Mouse (Mus musculus): ENCODE data around the gene 2410002F23Rik. TPM values are rescaled to one million over a fixed set of nuclear protein-coding genes. Genes with fewer than 3 reads are reported as not detected.
"Not testable (repeated sequence)": the region's sequence is repeated elsewhere in the genome, so short reads cannot be mapped to it uniquely, and the experiment has no call there.

The 2410002F23Rik gene
- 113 and 123 TPM in 2 replicates for polyA plus RNA-seq (2015; fragmentation: Nextera tagmentation; extraction: Ambion mirVana)

- ATAC-seq (ENCODE audit: low read depth) = peak; percentile 91
- under 1% methylated on average over 62 of the region's 62 CpGs for WGBS
Measured at GRCm38 (mm10) chr7:44246055-44246983, at the start of gene 2410002F23Rik, which contains the start of gene 1700028J19Rik. TSS of gene 2410002F23Rik (plus strand) at chr7:44246722. TSS of gene 1700028J19Rik (minus strand) at chr7:44246695.

DNA sequence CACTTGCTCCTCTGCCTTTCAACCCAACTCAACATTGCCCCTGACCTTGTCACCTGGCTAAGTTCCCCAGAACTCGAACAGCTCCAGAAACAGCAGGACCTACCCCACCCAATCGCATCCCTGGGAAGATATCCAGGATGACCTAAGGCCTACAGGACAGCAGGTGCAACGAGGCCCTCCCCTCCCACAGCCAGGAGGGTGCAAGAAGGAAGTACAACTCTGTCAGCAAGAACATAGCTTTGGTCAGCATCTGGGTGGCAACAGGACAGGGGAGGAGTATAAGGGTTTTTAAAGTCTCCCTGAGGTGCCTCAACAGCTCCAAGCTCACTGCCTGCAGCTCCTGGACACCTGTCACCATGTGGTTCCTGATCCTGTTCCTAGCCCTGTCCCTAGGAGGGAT, 48.6 kb upstream of the 2410002F23Rik start, which contains the start of gene Klk1b3:
Gene Klk1b3, plus strand, starts transcription at position 301 of the 400 bp plus-strand sequence.
- no peaks in the 10 kb centered on the region for H3K36me3 ChIP-seq (ENCODE audit: control insufficient read depth, insufficient read depth, low read length)
- WGBS = 52% methylated on average over 3 of the region's 3 CpGs
- ATAC-seq (ENCODE audit: low read depth) = no peak

More at GRCm38 (mm10) chr7:44246055-44246983, at the start of gene 2410002F23Rik, which contains the start of gene 1700028J19Rik:
- Histone ChIP-seq H3K9ac (ENCODE audit: low read length) (peak within 1 kb of the TSS; percentile 95), H3K4me3 (ENCODE audit: low read length) (peak within 1 kb of the TSS; percentile 84), H3K4me2 (ENCODE audit: low read depth, low read length) (peak within 1 kb of the TSS; percentile 54), H3K27me3 (ENCODE audit: control insufficient read depth, insufficient read depth, low read depth, low read length) (no peaks in the 10 kb centered on the region), H3K27ac (ENCODE audit: low read length) (peak within 1 kb of the TSS; percentile 94), H3K9me3 (ENCODE audit: control insufficient read depth, low read length) (no peaks in the 10 kb centered on the region), H3K36me3 (ENCODE audit: control insufficient read depth, insufficient read depth, low read length) (peaks cover 16% of the 10 kb centered on the region), H3K4me1 (replicated peaks; ENCODE audit: control insufficient read depth, insufficient read depth, low read length) (peaks cover 10% of the 10 kb centered on the region)

DNA sequence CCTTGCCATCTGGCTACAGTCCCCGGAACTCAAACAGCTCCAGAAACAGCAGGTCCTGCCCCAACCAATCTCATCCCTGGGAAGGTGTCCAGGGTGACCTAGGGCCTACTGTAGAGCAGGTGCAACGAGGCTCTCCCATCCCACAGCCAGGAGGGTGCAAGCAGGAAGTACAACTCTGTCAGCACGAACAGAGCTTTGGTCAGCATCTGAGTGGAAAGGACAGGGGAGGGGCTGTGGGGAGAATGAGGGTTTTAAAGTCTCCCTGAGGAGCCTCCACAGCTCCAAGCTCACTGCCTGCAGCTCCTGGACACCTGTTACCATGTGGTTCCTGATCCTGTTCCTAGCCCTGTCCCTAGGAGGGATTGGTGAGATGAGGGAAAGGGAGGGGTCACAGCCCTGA, 39.4 kb upstream of the 2410002F23Rik start, which contains the start of gene Klk1b4:
Gene Klk1b4, plus strand, starts transcription at position 301 of the 400 bp plus-strand sequence.
- H3K9me3 ChIP-seq (ENCODE audit: control insufficient read depth, low read length); H3K4me3 ChIP-seq (ENCODE audit: low read length); ATAC-seq (ENCODE audit: low read depth); H3K9ac ChIP-seq (ENCODE audit: low read length); H3K36me3 ChIP-seq (ENCODE audit: control insufficient read depth, insufficient read depth, low read length); H3K27ac ChIP-seq (ENCODE audit: low read length); H3K27me3 ChIP-seq (ENCODE audit: control insufficient read depth, insufficient read depth, low read depth, low read length); H3K4me2 ChIP-seq (ENCODE audit: low read depth, low read length); H3K4me1 ChIP-seq (replicated peaks; ENCODE audit: control insufficient read depth, insufficient read depth, low read length): not testable (repeated sequence)
- 25% methylated on average over 3 of the region's 3 CpGs for WGBS

More for the DNA sequence above, 48.6 kb upstream of the 2410002F23Rik start, which contains the start of gene Klk1b3:
- no peak within 1 kb of the TSS for H3K4me3 ChIP-seq (ENCODE audit: low read length)
- H3K27me3 ChIP-seq (ENCODE audit: control insufficient read depth, insufficient read depth, low read depth, low read length) = no peaks in the 10 kb centered on the region
- no peak within 1 kb of the TSS for H3K27ac ChIP-seq (ENCODE audit: low read length)
- no peaks in the 10 kb centered on the region for H3K4me1 ChIP-seq (replicated peaks; ENCODE audit: control insufficient read depth, insufficient read depth, low read length)
- no peak within 1 kb of the TSS for H3K4me2 ChIP-seq (ENCODE audit: low read depth, low read length)
- no peaks in the 10 kb centered on the region for H3K9me3 ChIP-seq (ENCODE audit: control insufficient read depth, low read length)
- H3K9ac ChIP-seq (ENCODE audit: low read length) = no peak within 1 kb of the TSS

DNA sequence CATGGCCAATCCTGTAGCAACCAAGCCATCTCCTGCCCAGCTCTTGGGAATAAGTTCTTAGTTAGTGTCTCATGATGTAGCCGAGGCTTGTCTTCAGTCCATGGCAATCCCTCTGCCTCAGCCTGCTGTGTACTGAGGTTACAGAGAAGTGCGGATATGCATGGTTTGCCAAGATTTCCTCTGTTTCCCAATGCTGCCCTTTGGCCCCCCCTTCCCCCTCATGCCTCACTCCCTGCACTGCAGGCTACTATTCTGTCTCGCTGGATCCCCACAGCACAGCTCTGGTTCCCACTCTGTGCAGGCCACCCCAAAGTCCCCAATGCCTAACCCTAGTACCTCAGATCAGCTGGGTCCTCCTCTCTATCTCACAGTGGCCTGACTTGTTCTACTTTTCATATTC, 38.2 kb upstream of the 2410002F23Rik start:
- H3K4me3 ChIP-seq (ENCODE audit: low read length) = no peak overlapping the region
- H3K27ac ChIP-seq (ENCODE audit: low read length) = no peak overlapping the region
- no peak overlapping the region for H3K9ac ChIP-seq (ENCODE audit: low read length)
- 73% methylated on average over 3 of the region's 3 CpGs for WGBS
- no peaks in the 10 kb centered on the region for H3K27me3 ChIP-seq (ENCODE audit: control insufficient read depth, insufficient read depth, low read depth, low read length)
- H3K36me3 ChIP-seq (ENCODE audit: control insufficient read depth, insufficient read depth, low read length) = no peaks in the 10 kb centered on the region
- no peak overlapping the region for H3K4me2 ChIP-seq (ENCODE audit: low read depth, low read length)
- no peaks in the 10 kb centered on the region for H3K9me3 ChIP-seq (ENCODE audit: control insufficient read depth, low read length)
- ATAC-seq (ENCODE audit: low read depth) = no peak
- H3K4me1 ChIP-seq (replicated peaks; ENCODE audit: control insufficient read depth, insufficient read depth, low read length) = no peaks in the 10 kb centered on the region

DNA sequence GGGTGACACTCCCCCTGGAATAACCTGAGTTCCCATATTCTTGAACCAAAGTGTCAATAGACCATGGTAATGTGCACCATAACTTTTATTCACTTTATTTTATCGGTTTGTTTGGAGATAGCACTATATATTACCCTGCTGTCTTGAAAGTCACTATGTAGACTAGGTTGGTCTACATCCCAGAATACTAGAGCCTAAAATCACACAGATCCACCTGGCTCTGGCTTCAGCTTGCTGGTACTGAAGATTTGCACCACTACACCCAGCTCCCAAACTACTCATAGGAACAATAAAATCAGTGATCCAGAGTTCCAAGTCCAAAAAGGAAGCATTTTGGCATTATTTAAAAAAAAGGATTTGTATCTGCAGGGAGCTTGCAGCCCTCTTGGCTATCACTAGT, 30.9 kb upstream of the 2410002F23Rik start, which contains the start of gene Klk1b5:
Gene Klk1b5, plus strand, starts transcription at position 301 of the 400 bp plus-strand sequence.
- WGBS = 76% methylated on average over 1 of the region's 1 CpGs
- H3K27ac ChIP-seq (ENCODE audit: low read length) = no peak within 1 kb of the TSS
- no peak for ATAC-seq (ENCODE audit: low read depth)
- H3K4me3 ChIP-seq (ENCODE audit: low read length) = no peak within 1 kb of the TSS
- no peak within 1 kb of the TSS for H3K9ac ChIP-seq (ENCODE audit: low read length)
- no peak within 1 kb of the TSS for H3K4me2 ChIP-seq (ENCODE audit: low read depth, low read length)
- H3K4me1 ChIP-seq (replicated peaks; ENCODE audit: control insufficient read depth, insufficient read depth, low read length) = no peaks in the 10 kb centered on the region
- no peaks in the 10 kb centered on the region for H3K27me3 ChIP-seq (ENCODE audit: control insufficient read depth, insufficient read depth, low read depth, low read length)
- no peaks in the 10 kb centered on the region for H3K36me3 ChIP-seq (ENCODE audit: control insufficient read depth, insufficient read depth, low read length)
- no peaks in the 10 kb centered on the region for H3K9me3 ChIP-seq (ENCODE audit: control insufficient read depth, low read length)

DNA sequence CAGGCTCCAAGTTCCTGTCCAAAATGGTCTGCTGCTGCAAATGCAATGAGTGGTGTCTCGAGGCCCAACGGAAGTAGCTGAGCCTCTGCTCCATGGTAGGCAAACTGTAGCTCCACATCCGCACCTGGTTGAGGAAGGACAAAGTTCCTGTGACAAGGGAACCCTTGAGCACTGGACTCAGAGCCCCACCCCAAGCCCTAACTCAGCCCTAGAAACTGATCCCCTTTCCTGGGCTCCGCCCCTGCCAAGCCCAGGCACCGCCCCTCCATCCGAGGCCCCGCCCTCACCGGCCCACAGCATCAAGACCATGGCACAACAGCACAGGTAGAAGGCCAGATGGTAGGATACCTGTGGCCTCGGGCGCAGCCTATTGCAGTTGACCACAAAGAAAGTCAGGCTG, 24.9 kb upstream of the 2410002F23Rik start:
- H3K27ac ChIP-seq (ENCODE audit: low read length); H3K4me1 ChIP-seq (replicated peaks; ENCODE audit: control insufficient read depth, insufficient read depth, low read length); H3K4me2 ChIP-seq (ENCODE audit: low read depth, low read length); H3K36me3 ChIP-seq (ENCODE audit: control insufficient read depth, insufficient read depth, low read length); ATAC-seq (ENCODE audit: low read depth); H3K9me3 ChIP-seq (ENCODE audit: control insufficient read depth, low read length); H3K27me3 ChIP-seq (ENCODE audit: control insufficient read depth, insufficient read depth, low read depth, low read length); H3K9ac ChIP-seq (ENCODE audit: low read length); H3K4me3 ChIP-seq (ENCODE audit: low read length): not testable (repeated sequence)
- WGBS = 48% methylated on average over 8 of the region's 10 CpGs

DNA sequence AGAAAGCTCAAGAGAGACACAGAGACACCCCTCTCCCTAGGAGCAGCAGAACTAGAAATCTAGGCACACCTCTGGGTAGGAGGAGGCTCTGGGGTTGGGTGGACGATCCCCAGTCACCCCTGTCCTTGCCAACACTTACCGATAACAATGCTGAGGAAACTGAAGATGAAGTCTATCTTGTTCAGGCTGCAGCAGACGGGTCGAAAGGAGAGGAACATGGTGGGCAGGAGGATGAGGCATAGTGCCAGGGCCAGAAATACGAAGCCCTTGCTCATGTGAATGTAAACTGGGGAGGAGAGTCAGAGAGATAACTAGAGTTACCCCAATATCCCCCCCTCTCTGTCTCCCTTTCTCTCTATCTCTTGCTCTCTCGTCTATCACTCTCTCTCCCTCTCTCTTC, 24.2 kb upstream of the 2410002F23Rik start:
- not testable (repeated sequence) for H3K4me2 ChIP-seq (ENCODE audit: low read depth, low read length); H3K4me3 ChIP-seq (ENCODE audit: low read length); H3K9me3 ChIP-seq (ENCODE audit: control insufficient read depth, low read length); H3K27me3 ChIP-seq (ENCODE audit: control insufficient read depth, insufficient read depth, low read depth, low read length); ATAC-seq (ENCODE audit: low read depth); H3K4me1 ChIP-seq (replicated peaks; ENCODE audit: control insufficient read depth, insufficient read depth, low read length); H3K27ac ChIP-seq (ENCODE audit: low read length); H3K36me3 ChIP-seq (ENCODE audit: control insufficient read depth, insufficient read depth, low read length); H3K9ac ChIP-seq (ENCODE audit: low read length)
- WGBS = 73% methylated on average over 6 of the region's 6 CpGs

DNA sequence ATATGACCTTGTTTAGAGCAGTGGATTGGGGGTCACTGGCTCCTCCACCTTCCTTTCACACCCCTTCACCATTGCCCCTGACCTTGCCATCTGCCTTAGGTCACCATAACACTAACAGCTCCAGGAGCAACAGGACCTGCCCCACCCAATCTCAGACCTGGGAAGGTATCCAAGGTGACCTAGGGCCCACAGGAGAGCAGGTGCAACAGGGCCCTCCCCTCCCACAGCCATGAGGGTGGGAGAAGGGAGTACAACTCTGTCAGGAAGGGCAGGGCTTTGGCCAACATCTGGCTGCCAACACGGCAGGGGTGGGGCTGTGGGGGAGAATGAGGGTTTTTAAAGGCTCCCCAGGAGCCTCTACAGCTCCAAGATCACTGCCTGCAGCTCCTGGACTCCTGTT, 21.4 kb upstream of the 2410002F23Rik start, which contains the start of gene Klk1:
Gene Klk1, plus strand, starts transcription at position 285 of the 400 bp plus-strand sequence.
- Histone ChIP-seq H3K4me3 (ENCODE audit: low read length) (no peak within 1 kb of the TSS), H3K4me2 (ENCODE audit: low read depth, low read length) (no peak within 1 kb of the TSS), H3K27ac (ENCODE audit: low read length) (no peak within 1 kb of the TSS), H3K4me1 (replicated peaks; ENCODE audit: control insufficient read depth, insufficient read depth, low read length) (no peaks in the 10 kb centered on the region), H3K9ac (ENCODE audit: low read length) (no peak within 1 kb of the TSS), H3K27me3 (ENCODE audit: control insufficient read depth, insufficient read depth, low read depth, low read length) (no peaks in the 10 kb centered on the region), H3K36me3 (ENCODE audit: control insufficient read depth, insufficient read depth, low read length) (no peaks in the 10 kb centered on the region), H3K9me3 (ENCODE audit: control insufficient read depth, low read length) (no peaks in the 10 kb centered on the region)
- WGBS = 29% methylated on average over 1 of the region's 1 CpGs
- ATAC-seq (ENCODE audit: low read depth) = no peak

DNA sequence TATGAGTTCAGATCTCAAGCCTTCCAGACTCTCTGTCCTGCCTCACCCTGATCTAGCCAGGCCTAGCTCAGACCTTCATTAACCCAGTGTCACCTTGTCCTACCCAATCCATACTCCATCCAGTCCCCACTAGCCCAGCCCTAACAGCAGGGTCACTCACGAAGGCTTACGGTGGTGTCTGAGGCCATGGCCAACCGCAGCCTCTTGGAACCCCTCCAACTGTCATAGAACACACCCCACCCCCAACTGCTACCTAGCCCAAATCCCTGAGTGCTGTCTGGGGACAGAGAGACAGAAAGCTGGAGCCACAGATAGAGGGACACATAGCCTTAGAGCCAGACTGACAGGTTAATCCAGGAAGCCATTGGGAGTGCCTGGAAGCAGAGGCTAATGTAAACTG, 10.6 kb upstream of the 2410002F23Rik start, which contains the start of gene Gm36864:
Gene Gm36864, plus strand, starts transcription at position 269 of the 400 bp plus-strand sequence.
- H3K4me2 ChIP-seq (ENCODE audit: low read depth, low read length) = no peak within 1 kb of the TSS
- no peak within 1 kb of the TSS for H3K27ac ChIP-seq (ENCODE audit: low read length)
- 57% methylated on average over 3 of the region's 3 CpGs for WGBS
- H3K9ac ChIP-seq (ENCODE audit: low read length) = no peak within 1 kb of the TSS
- no peak for ATAC-seq (ENCODE audit: low read depth)
- no peaks in the 10 kb centered on the region for H3K36me3 ChIP-seq (ENCODE audit: control insufficient read depth, insufficient read depth, low read length)
- no peak within 1 kb of the TSS for H3K4me3 ChIP-seq (ENCODE audit: low read length)
- H3K27me3 ChIP-seq (ENCODE audit: control insufficient read depth, insufficient read depth, low read depth, low read length) = no peaks in the 10 kb centered on the region
- H3K9me3 ChIP-seq (ENCODE audit: control insufficient read depth, low read length) = no peaks in the 10 kb centered on the region
- H3K4me1 ChIP-seq (replicated peaks; ENCODE audit: control insufficient read depth, insufficient read depth, low read length) = no peaks in the 10 kb centered on the region

Data from lung, embryonic 16.5 days (tissue).